Mouse (Mus musculus) forebrain, embryonic 14.5 days (tissue): ENCODE measurements at regions not wholly inside any gene's neighbourhood (a gene's known extent, or its start where the extent isn't known, plus 50 kb on each side); places are given as distances from the start of the nearest gene placed in this dataset.
A peak's percentile ranks its signal among the peaks of the same experiment; 100 is the strongest.

Experiments used
- ATAC-seq: fragments of 200-750 bp; cut with Nextera tagmentation; 2 replicates; pipeline ENCODE4 v1.8.0; 2017; ENCODE audit warnings: mild to moderate bottlenecking, moderate library complexity
- DNase-seq: peaks from one replicate; pipeline ENCODE4 v3.0.0-alpha.2; 2015; ENCODE audit warnings: low spot score
- H3K27ac ChIP-seq: fragments of 300-500 bp; sonication (generic); 2 replicates; pipeline ENCODE4 v1.5.1; 2014; ENCODE audit warnings: low read depth, mild to moderate bottlenecking, control low read depth, low read length, moderate library complexity
- H3K27me3 ChIP-seq: fragments of 300-500 bp; sonication (generic); replicated peaks from 2 replicates; pipeline ENCODE4 v1.6.1; 2014; ENCODE audit warnings: low read length, control low read depth, mixed read lengths; ENCODE audit not compliant: control insufficient read depth, insufficient read depth
- H3K36me3 ChIP-seq: fragments of 300-500 bp; sonication (generic); 2 replicates; pipeline ENCODE4 v1.6.1; 2014; ENCODE audit warnings: low read length, control low read depth; ENCODE audit not compliant: control insufficient read depth, insufficient read depth
- H3K4me1 ChIP-seq: fragments of 300-500 bp; sonication (generic); 2 replicates; pipeline ENCODE4 v1.6.1; 2014; ENCODE audit warnings: antibody characterized with exemption, low read length, control low read depth; ENCODE audit not compliant: control insufficient read depth, insufficient read depth
- H3K4me2 ChIP-seq: fragments of 300-500 bp; sonication (generic); 2 replicates; pipeline ENCODE4 v1.6.1; 2014; ENCODE audit warnings: mild to moderate bottlenecking, control low read depth, low read length
- H3K4me3 ChIP-seq: fragments of 300-500 bp; sonication (generic); 2 replicates; pipeline ENCODE4 v1.5.1; 2014; ENCODE audit warnings: low read depth, low read length, control low read depth
- H3K9ac ChIP-seq: fragments of 300-500 bp; sonication (generic); 2 replicates; pipeline ENCODE4 v1.6.1; 2014; ENCODE audit warnings: mild to moderate bottlenecking, low read length, control low read depth, moderate library complexity
- H3K9me3 ChIP-seq: fragments of 300-500 bp; sonication (generic); replicated peaks from 2 replicates; pipeline ENCODE4 v1.6.1; 2016; ENCODE audit warnings: low read length, control low read depth, mixed read lengths; ENCODE audit not compliant: control insufficient read depth
- WGBS: fragments of 180-500 bp; shearing (Covaris S2); extraction: QIAGEN DNeasy Blood & Tissue Kit; methylation state at CpG from one replicate; pipeline ENCODE4 v1.1.7; 2014; 5-methylcytosine and 5-hydroxymethylcytosine counted together

DNA sequence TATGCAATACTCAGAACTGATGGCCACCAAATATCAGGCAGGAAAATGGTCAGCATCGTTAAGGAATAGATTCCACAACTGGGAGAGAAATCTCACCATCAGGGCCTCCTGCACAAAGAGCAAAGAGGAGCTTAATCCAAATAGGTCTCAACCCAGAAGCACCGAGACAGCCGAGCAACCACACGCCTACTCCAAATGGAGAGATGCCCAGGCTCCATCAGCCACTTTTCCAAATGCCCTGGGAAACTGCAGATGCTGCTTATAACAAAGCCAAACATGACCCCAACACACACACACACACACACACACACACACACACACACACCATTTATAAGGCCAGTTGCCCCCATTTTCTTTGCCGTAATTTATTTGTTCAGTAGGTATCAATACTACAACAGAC, 136.2 kb upstream of the Castor2 start:
- Histone ChIP-seq H3K4me2 (no peak overlapping the region), H3K9me3 (peaks cover 10% of the 10 kb centered on the region; the same call in 1 of the 2 replicates), H3K36me3 (no peaks in the 10 kb centered on the region), H3K9ac (no peak overlapping the region), H3K27me3 (no peaks in the 10 kb centered on the region), H3K4me1 (no peaks in the 10 kb centered on the region), H3K27ac (no peak overlapping the region), H3K4me3 (no peak overlapping the region)
- WGBS = 83% methylated on average over 5 of the region's 5 CpGs
- ATAC-seq (no peak), DNase-seq (no peak)

DNA sequence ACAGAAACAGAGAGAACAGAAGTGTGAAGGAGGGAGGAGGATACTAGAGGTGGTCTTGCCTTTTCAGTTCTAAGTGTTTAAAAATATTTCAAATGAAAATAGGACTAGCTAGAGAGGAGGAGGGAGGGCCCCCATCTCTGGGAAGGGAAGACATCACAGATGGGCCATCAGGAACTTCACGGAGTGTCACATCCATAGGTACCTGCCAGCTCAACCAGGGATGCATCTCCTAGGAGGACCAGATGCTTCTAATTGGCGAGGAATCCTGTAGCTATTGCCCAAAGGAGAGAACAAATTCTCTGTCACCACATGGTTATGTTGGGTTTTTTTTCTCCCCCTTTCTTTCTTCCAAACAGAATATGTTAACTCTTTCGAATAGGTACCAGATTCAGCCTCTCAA, 158.7 kb upstream of the Castor2 start:
- Histone ChIP-seq H3K4me2 (no peak overlapping the region), H3K4me3 (no peak overlapping the region), H3K27ac (peak overlapping the region; percentile 52; the same call in 1 of the 2 replicates), H3K27me3 (no peaks in the 10 kb centered on the region), H3K9ac (no peak overlapping the region), H3K9me3 (no peaks in the 10 kb centered on the region), H3K36me3 (no peaks in the 10 kb centered on the region), H3K4me1 (peaks cover 15% of the 10 kb centered on the region; the same call in 1 of the 2 replicates)
- ATAC-seq (peak; percentile 30; the same call in 1 of the 2 replicates), DNase-seq (peak; percentile 85)
- WGBS = 65% methylated on average over 3 of the region's 3 CpGs

DNA sequence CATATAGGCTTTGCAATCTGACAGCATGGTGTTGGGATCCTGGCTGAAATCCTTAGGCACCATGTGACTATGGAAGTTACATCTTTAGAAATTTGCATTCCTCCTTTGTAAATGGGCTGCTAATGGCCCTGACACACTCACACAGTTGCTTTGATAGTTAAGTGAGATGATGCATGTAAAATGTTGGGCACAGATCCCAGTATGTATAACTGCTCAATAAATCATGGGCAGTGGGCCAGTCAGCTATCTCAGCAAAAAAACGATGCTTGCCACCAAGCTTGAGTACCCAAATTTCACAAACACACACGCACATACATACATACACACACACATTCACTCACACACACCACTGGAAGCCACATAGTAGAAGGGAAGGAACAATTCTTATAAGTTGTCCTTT, 159.5 kb upstream of the Castor2 start:
- 56% methylated on average over 2 of the region's 2 CpGs for WGBS

DNA sequence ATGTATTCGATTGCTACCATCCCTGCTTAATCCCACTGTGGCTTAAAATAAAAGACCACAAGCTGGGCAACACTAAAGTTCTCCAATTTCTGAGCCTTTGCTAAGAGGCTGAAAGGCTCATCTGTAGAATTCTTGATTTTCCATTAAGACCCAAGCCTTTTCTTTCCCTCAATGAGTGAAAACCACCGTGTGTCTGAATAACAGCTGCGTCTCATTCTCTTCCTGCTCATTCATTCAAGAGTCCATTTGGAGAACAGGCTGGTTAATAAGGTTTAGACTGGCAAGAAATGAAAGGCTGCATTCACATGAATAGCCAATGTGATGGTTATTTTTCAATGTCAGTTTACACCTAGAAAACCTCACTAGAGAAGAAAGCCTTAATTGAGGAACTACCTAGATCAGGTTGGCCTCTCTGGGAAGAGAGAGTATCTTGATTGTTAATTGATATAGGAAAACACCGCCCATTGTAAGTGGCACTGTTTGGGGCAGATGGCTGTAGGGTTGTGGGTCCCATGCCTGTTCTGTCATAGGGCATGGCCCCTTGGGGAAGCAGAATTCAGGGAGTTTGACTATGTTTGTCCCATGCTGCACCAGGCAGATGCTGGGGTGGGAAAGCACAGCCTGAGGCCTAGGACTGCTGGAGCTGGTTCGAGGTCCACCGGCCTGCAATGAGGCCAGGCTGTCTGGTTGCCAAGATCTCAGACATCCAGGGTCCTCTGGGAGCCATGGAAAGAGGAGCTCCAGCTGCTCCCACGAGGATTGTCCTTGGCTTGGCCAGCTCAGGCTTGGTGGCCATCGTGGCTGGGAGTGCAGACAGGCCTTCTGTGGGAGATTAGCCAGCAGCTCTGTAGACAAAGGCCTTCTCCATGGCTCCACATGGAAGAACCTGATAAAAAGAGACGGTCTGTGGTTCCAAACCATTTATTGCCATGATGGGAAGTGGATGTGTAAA, 161.3 kb upstream of the Castor2 start:
- peaks cover 15% of the 10 kb centered on the region; the same call in 1 of the 2 replicates for H3K4me1 ChIP-seq
- DNase-seq (peak; percentile 91), ATAC-seq (peak; percentile 86)
- no peaks in the 10 kb centered on the region for H3K9me3 ChIP-seq
- no peak overlapping the region for H3K4me2 ChIP-seq
- no peaks in the 10 kb centered on the region for H3K36me3 ChIP-seq
- H3K27ac ChIP-seq = peak overlapping the region; percentile 86
- H3K27me3 ChIP-seq = no peaks in the 10 kb centered on the region
- WGBS = 20% methylated on average over 9 of the region's 9 CpGs
- H3K9ac ChIP-seq = no peak overlapping the region
- no peak overlapping the region for H3K4me3 ChIP-seq

More for the DNA sequence above, 159.5 kb upstream of the Castor2 start:
- Histone ChIP-seq H3K27me3 (no peaks in the 10 kb centered on the region), H3K9me3 (no peaks in the 10 kb centered on the region), H3K4me3 (no peak overlapping the region), H3K9ac (no peak overlapping the region), H3K4me1 (peaks cover 15% of the 10 kb centered on the region; the same call in 1 of the 2 replicates), H3K27ac (peak overlapping the region; percentile 52; the same call in 1 of the 2 replicates), H3K4me2 (no peak overlapping the region), H3K36me3 (no peaks in the 10 kb centered on the region)
- ATAC-seq = peak; percentile 15; the same call in 1 of the 2 replicates
- peak; percentile 78 for DNase-seq

DNA sequence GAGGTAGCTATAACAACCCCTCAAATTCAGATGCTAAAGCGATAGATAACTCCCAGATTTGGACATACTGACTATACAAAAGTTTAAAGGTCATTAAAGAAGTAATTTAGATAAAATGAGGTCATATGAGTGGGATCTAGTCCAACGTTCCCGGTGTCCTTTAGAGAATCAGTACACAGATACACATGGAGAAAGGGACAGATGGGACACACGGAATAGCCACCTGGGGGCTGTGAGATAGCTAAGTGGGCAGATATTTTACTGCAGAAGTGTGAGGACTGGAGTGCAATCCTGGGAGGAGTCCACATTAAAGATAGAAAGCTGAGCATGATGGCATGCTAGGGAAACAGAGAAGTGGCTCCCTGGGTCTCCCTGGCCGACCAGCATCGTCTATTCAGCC, 164.1 kb upstream of the Castor2 start:
- ATAC-seq (no peak), DNase-seq (no peak)
- Histone ChIP-seq H3K9ac (no peak overlapping the region), H3K4me2 (no peak overlapping the region), H3K4me3 (no peak overlapping the region), H3K4me1 (peaks cover 15% of the 10 kb centered on the region; the same call in 1 of the 2 replicates), H3K27me3 (no peaks in the 10 kb centered on the region), H3K27ac (no peak overlapping the region), H3K36me3 (no peaks in the 10 kb centered on the region), H3K9me3 (no peaks in the 10 kb centered on the region)
- WGBS = 84% methylated on average over 6 of the region's 6 CpGs

DNA sequence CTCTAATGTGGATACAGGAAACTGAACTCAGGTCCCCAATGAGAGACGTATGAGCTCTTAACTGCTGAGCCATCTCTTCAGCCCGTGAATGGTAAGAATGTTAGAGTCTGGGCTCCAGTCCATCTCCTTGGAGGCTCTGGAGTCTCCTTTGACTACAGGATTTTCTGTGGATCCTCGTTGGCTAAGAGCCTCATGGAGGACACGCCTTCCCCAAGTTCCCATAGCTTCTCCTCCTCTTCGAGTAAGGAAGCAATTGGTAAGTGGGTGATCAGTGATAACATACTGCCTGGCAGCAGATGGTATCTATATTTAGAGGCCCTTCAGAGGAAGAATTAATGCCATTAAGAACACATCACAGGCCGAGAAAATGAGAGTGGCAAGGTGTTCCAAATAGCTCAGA, 164.5 kb upstream of the Castor2 start:
- no peak for DNase-seq
- Histone ChIP-seq H3K9me3 (no peaks in the 10 kb centered on the region), H3K4me3 (no peak overlapping the region), H3K36me3 (no peaks in the 10 kb centered on the region), H3K4me1 (peaks cover 15% of the 10 kb centered on the region; the same call in 1 of the 2 replicates), H3K9ac (no peak overlapping the region), H3K27me3 (no peaks in the 10 kb centered on the region), H3K4me2 (no peak overlapping the region), H3K27ac (no peak overlapping the region)
- 70% methylated on average over 6 of the region's 6 CpGs for WGBS
- no peak for ATAC-seq

DNA sequence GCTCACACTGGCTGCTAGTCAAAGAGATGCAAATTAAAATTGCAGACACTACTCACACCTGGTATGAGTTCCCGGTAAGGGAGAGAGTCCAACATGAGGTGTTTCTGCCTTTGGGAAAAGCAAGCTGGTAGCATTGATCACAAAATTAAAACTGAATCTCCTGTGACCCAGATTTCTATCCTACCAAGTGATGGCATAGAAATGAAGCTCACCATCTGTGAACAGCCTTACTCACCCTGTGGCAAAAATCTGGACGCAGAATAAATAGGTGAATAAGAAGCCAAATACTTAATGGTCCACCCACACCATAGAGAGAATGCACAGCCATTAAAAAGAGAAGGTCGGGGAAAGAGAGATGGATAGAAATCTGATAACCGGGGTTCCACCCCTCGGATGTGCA, 169.4 kb upstream of the Castor2 start:
- Histone ChIP-seq H3K36me3 (no peaks in the 10 kb centered on the region), H3K9ac (no peak overlapping the region), H3K4me1 (no peaks in the 10 kb centered on the region), H3K27ac (no peak overlapping the region), H3K4me3 (no peak overlapping the region), H3K9me3 (no peaks in the 10 kb centered on the region), H3K27me3 (no peaks in the 10 kb centered on the region), H3K4me2 (no peak overlapping the region)
- ATAC-seq = no peak
- DNase-seq = no peak
- 81% methylated on average over 5 of the region's 5 CpGs for WGBS

DNA sequence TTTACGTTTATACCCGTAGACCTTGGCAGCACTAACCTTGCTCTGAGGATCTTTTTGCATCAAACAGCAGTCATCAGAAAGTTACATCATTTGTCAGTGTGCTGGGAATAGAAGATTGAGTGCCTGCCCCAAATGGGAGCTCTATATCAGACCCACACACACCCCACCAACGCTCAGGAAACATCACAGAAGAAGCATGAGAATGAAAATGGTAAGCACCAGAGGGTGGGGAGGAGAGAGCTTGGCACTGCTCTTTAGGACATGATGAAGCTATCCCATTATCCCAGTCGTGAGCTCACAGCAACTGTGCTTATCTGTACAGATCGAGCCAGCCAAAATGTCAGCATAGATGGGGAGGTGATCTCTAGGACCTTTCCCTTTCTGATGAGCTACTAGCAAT, 172.5 kb upstream of the Castor2 start:
- Histone ChIP-seq H3K4me3 (no peak overlapping the region), H3K9me3 (no peaks in the 10 kb centered on the region), H3K9ac (no peak overlapping the region), H3K4me2 (no peak overlapping the region), H3K4me1 (no peaks in the 10 kb centered on the region), H3K27ac (no peak overlapping the region), H3K27me3 (no peaks in the 10 kb centered on the region), H3K36me3 (no peaks in the 10 kb centered on the region)
- DNase-seq (no peak), ATAC-seq (no peak)
- 77% methylated on average over 5 of the region's 5 CpGs for WGBS
